Comparison of ENCODE assay signal across 21 mouse cellular contexts in genomic region chr17:84262325-84262979, GRCm38 (mm10).
DNase-seq lines count a peak whose midpoint lies in the region; ATAC-seq and TF ChIP-seq lines count a peak whose summit lies in the region.
"Had no signal": no experiment of that assay in that cellular context is flagged by ENCODE, and none has a peak within 500 bp of the region (broad histone marks: within the 10 kb centered on the region; RNA-seq: fewer than 3 reads in every experiment).

No protein-coding gene starts in this region.

- TF ChIP-seq CTCF in liver, postnatal 0 days (IDR thresholded peaks at IDR 0.05; ENCODE audit: low read depth) = no peak

- H3K36me3 ChIP-seq in liver, embryonic 11.5 days (ENCODE audit: control insufficient read depth, insufficient read depth, low read length) = no peaks in the 10 kb centered on the region; the same call in 1 of the 2 replicates
- H3K36me3 ChIP-seq in liver, postnatal 0 days (replicated peaks; ENCODE audit: insufficient read depth, low read length) = no peaks in the 10 kb centered on the region
- no peaks in the 10 kb centered on the region for H3K36me3 ChIP-seq in hindbrain, embryonic 14.5 days (replicated peaks; ENCODE audit: control insufficient read depth, insufficient read depth)
- H3K36me3 ChIP-seq: forebrain, embryonic 12.5 days had no signal

- H3K4me2 ChIP-seq in liver, embryonic 11.5 days = peak overlapping the region; percentile 34
- no peak overlapping the region for H3K4me2 ChIP-seq in liver, postnatal 0 days (ENCODE audit: low read depth, low read length)
- H3K4me2 ChIP-seq in hindbrain, embryonic 14.5 days (replicated peaks) = no peak overlapping the region
- H3K4me2 ChIP-seq: forebrain, embryonic 12.5 days; heart, embryonic 11.5 days had no signal

- H3K27ac ChIP-seq in liver, embryonic 11.5 days (ENCODE audit: low read depth, low read length) = peak overlapping the region; percentile 71
- H3K27ac ChIP-seq in liver, postnatal 0 days (ENCODE audit: low read depth) = no peak overlapping the region
- no peak overlapping the region for H3K27ac ChIP-seq in hindbrain, embryonic 14.5 days
- H3K27ac ChIP-seq: forebrain, embryonic 12.5 days had no signal

- H3K9me3 ChIP-seq in liver, embryonic 11.5 days (ENCODE audit: control insufficient read depth, low read length) = no peaks in the 10 kb centered on the region
- no peaks in the 10 kb centered on the region for H3K9me3 ChIP-seq in liver, postnatal 0 days (ENCODE audit: low read length)
- H3K9me3 ChIP-seq in hindbrain, embryonic 14.5 days (ENCODE audit: control insufficient read depth, low read length) = no peaks in the 10 kb centered on the region
- H3K9me3 ChIP-seq: forebrain, embryonic 12.5 days had no signal

- no peak overlapping the region for H3K9ac ChIP-seq in liver, embryonic 11.5 days (ENCODE audit: low read depth, low read length)
- no peak overlapping the region for H3K9ac ChIP-seq in liver, postnatal 0 days (replicated peaks)
- no peak overlapping the region for H3K9ac ChIP-seq in hindbrain, embryonic 14.5 days
- H3K9ac ChIP-seq: forebrain, embryonic 12.5 days had no signal

- H3K27me3 ChIP-seq in liver, embryonic 11.5 days (replicated peaks; ENCODE audit: control insufficient read depth, insufficient read depth, low read length) = no peaks in the 10 kb centered on the region
- no peaks in the 10 kb centered on the region for H3K27me3 ChIP-seq in liver, postnatal 0 days (ENCODE audit: insufficient read depth, low read length)
- H3K27me3 ChIP-seq in hindbrain, embryonic 14.5 days (ENCODE audit: control insufficient read depth, insufficient read depth, low read length) = no peaks in the 10 kb centered on the region
- H3K27me3 ChIP-seq: forebrain, embryonic 12.5 days had no signal

- H3K4me1 ChIP-seq in liver, embryonic 11.5 days (replicated peaks; ENCODE audit: control insufficient read depth, insufficient read depth, low read length) = peaks cover 51% of the 10 kb centered on the region
- peaks cover 28% of the 10 kb centered on the region for H3K4me1 ChIP-seq in liver, postnatal 0 days (ENCODE audit: insufficient read depth)
- H3K4me1 ChIP-seq in hindbrain, embryonic 14.5 days (replicated peaks; ENCODE audit: control insufficient read depth, insufficient read depth, low read length) = peaks cover 8% of the 10 kb centered on the region; the same call in 1 of the 2 replicates

- peak; percentile 94 for ATAC-seq in liver, embryonic 11.5 days (replicated peaks; ENCODE audit: low FRiP score)
- peak; percentile 90 for ATAC-seq in liver, postnatal 0 days
- no peak for ATAC-seq in hindbrain, embryonic 14.5 days (ENCODE audit: low FRiP score)
- ATAC-seq: intestine, postnatal 0 days had no signal

- WGBS in liver, embryonic 11.5 days = 62% methylated on average over 9 of the region's 9 CpGs
- 58% methylated on average over 9 of the region's 9 CpGs for WGBS in liver, postnatal 0 days (ENCODE audit: insufficient replicate concordance)
- 88% methylated on average over 9 of the region's 9 CpGs for WGBS in hindbrain, embryonic 14.5 days

- no peak overlapping the region for H3K4me3 ChIP-seq in liver, embryonic 11.5 days (ENCODE audit: low read depth, low read length)
- no peak overlapping the region for H3K4me3 ChIP-seq in liver, postnatal 0 days (ENCODE audit: low read depth, low read length)
- H3K4me3 ChIP-seq in hindbrain, embryonic 14.5 days (replicated peaks; ENCODE audit: low read length) = no peak overlapping the region
- H3K4me3 ChIP-seq: forebrain, embryonic 12.5 days had no signal

- peak; percentile 91 for TF ChIP-seq EP300 in liver, postnatal 0 days (IDR thresholded peaks at IDR 0.05; ENCODE audit: low read depth)

- peak; percentile 81 for DNase-seq in c-Kit-positive CD71-positive TER-119-negative erythroid progenitor cells, embryonic 14.5 days (ENCODE audit: low read depth)
- peak; percentile 72 for DNase-seq in c-Kit-positive CD71-positive TER-119-positive erythroid progenitor cells, embryonic 14.5 days (ENCODE audit: low spot score)
- DNase-seq in liver, embryonic 11.5 days (ENCODE audit: low spot score) = no peak
- DNase-seq in liver, postnatal 0 days = no peak
- no peak for DNase-seq in frontal cortex, postnatal 10 days (ENCODE audit: low spot score in 2 of 2)
- no peak for DNase-seq in thymus, postnatal 25 days
- DNase-seq in hindbrain, embryonic 14.5 days (ENCODE audit: low spot score) = no peak
- DNase-seq in urinary bladder, postnatal 36 days (ENCODE audit: low spot score in 2 of 2) = no peak
- DNase-seq: adrenal gland, adult 2 months; cerebellum, adult 9-11 months; kidney, postnatal 36 days; layer of hippocampus, adult 9-11 months; left cerebral cortex, postnatal 4 days; lung, adult 18-20 months; lung, postnatal 10 days; midbrain, embryonic 14.5 days; right cerebral cortex, postnatal 14 days; thymus, adult 2 months had no signal

Comparison
In these comparisons a context has a peak if more than half of its experiments do, and no peak if none do; other contexts are left out.
1. DNase-seq: peak in c-Kit-positive CD71-positive TER-119-negative erythroid progenitor cells, embryonic 14.5 days (single experiment) and c-Kit-positive CD71-positive TER-119-positive erythroid progenitor cells, embryonic 14.5 days (single experiment); none in liver, embryonic 11.5 days (single experiment), liver, postnatal 0 days (single experiment), frontal cortex, postnatal 10 days (0 of 2), thymus, postnatal 25 days (single experiment), hindbrain, embryonic 14.5 days (single experiment) and urinary bladder, postnatal 36 days (0 of 2).